Mouse (Mus musculus): ENCODE data around the gene Wars. TPM values are rescaled to one million over a fixed set of nuclear protein-coding genes. Genes with fewer than 3 reads are reported as not detected.
A peak's percentile ranks its signal among the peaks of the same experiment; 100 is the strongest.
"Not testable (repeated sequence)": the region's sequence is repeated elsewhere in the genome, so short reads cannot be mapped to it uniquely, and the experiment has no call there.

The Wars gene
- polyA plus RNA-seq, 1 experiment from 2014 or later, result 103 TPM

DNA sequence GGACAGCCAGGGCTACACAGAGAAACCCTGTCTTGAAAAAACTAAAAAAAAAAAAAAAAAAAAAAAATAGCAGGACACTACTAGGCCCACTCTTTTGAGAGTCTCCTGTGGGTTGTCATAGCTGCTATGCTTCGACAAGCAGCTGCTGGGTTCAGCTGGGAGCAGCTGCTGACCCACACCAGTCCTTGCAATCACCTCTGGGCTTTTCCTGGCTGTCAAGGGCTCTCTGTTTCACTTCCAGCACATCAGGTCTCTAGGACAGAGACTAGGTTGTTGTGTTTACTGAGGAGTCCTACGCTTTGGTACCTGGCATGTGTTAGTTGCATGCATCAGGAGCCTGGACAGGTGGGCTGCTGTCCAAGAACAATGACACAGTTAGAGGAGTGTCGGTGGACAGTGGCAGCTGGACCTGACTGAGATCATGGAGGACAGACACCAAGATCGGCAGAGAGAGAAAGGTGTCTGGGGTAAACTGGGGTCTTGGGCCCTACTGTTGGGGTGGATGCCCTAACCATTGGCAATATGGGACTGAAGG is 44.4 kb downstream of the Wars start:
- WGBS, result 84% methylated on average over 4 of the region's 4 CpGs
- H3K4me3 ChIP-seq, result no peak overlapping the region
- H3K4me2 ChIP-seq, result no peak overlapping the region
- no peaks in the 10 kb centered on the region for H3K27me3 ChIP-seq (replicated peaks)
- peaks cover 6% of the 10 kb centered on the region; the same call in 1 of the 2 replicates for H3K36me3 ChIP-seq (replicated peaks)
- H3K27ac ChIP-seq, result no peak overlapping the region
- H3K9me3 ChIP-seq, result no peaks in the 10 kb centered on the region
- no peak for ATAC-seq (replicated peaks)
- peaks cover 8% of the 10 kb centered on the region; the same call in 1 of the 2 replicates for H3K4me1 ChIP-seq
- no peak overlapping the region for H3K9ac ChIP-seq

DNA sequence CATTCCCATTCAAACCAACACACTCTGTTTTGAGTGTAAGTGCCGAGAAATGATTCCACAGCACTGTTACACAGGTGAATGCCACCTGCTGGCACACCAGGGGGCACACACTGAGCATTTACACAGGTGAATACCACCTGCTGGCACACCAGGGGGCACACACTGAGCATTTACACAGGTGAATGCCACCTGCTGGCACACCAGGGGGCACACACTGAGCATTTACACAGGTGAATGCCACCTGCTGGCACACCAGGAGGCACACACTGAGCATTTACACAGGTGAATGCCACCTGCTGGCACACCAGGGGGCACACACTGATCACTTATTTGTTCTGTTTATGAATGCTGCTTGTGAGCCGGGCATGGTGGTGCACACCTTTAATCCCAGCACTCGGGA is 45.9 kb downstream of the Wars start:
- not testable (repeated sequence) for H3K9ac ChIP-seq; H3K4me2 ChIP-seq; H3K36me3 ChIP-seq (replicated peaks); H3K27ac ChIP-seq; ATAC-seq (replicated peaks); H3K27me3 ChIP-seq (replicated peaks); H3K9me3 ChIP-seq; H3K4me3 ChIP-seq; H3K4me1 ChIP-seq
- 92% methylated on average over 3 of the region's 3 CpGs for WGBS

DNA sequence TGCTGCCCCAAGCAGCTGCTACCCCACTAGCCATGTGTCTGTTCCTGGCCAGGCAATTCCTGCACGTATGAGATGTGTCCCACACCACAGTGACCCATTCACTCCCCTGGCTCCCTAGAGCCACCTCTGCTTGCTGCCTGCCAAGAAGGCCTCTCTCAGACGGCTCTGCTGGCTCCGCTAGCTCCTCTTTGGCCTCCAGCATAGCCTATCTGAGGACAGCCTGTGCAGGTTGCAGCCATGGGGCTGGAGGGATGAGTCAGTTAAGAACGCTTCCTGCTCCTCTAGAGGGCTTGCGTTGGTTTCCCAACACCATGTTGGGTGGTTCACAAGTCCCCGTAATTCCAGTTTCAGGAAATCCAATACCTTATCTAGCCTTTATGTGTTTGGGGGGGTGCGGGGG is 51.3 kb downstream of the Wars start:
- Histone ChIP-seq H3K9me3 (no peaks in the 10 kb centered on the region), H3K4me3 (no peak overlapping the region), H3K27me3 (replicated peaks) (no peaks in the 10 kb centered on the region), H3K27ac (no peak overlapping the region), H3K9ac (no peak overlapping the region), H3K4me2 (no peak overlapping the region), H3K36me3 (replicated peaks) (peaks cover 6% of the 10 kb centered on the region; the same call in 1 of the 2 replicates), H3K4me1 (peaks cover 11% of the 10 kb centered on the region)
- no peak for ATAC-seq (replicated peaks)
- 89% methylated on average over 7 of the region's 7 CpGs for WGBS

DNA sequence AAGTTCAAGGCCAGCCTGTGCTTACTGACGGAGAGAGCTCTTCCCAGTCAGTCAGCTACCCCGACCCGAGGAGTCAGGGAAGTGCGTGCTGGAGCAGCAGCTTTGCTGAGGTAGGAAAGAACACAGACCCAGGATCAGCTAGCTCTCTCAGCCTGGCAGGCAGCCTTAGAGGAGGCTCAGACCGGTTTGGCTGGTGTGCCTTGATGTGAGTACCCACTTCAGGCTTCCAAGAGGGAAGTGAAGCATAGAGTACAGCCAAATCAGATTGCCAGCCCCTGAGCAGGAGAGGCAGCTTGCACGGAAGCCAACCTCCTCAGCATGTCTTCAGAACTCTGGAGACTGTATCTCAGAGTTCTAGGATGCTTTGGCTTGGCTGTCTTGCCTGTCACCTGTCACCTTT is 52.8 kb downstream of the Wars start:
- 90% methylated on average over 6 of the region's 6 CpGs for WGBS
- ATAC-seq (replicated peaks), result no peak
- no peaks in the 10 kb centered on the region for H3K9me3 ChIP-seq

DNA sequence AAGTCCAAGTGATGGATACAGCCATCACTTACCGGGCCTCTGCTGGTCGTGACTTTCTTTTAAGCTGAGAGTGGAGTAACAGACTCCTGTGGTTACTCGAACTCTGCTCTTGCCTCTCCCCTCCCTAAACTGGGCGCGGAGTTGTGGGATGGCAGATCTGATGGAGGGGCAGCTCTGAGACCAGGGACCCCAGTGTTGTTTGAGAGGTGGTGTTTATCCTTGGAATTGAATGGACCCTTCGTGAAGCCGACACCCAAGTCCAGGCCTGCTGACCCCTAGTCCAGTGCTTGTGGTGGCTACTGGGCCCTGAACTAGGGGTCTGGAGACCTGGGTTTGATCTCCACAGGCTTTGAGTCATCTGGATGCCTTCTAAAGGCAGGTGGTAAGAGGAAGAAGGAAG is 57.3 kb downstream of the Wars start:
- 62% methylated on average over 7 of the region's 7 CpGs for WGBS
- H3K27ac ChIP-seq, result no peak overlapping the region

More for the DNA sequence above, 52.8 kb downstream of the Wars start:
- peaks cover 26% of the 10 kb centered on the region for H3K4me1 ChIP-seq
- H3K4me2 ChIP-seq, result no peak overlapping the region
- H3K4me3 ChIP-seq, result no peak overlapping the region
- H3K36me3 ChIP-seq (replicated peaks), result peaks cover 6% of the 10 kb centered on the region; the same call in 1 of the 2 replicates
- H3K27me3 ChIP-seq (replicated peaks), result no peaks in the 10 kb centered on the region
- H3K27ac ChIP-seq, result no peak overlapping the region
- no peak overlapping the region for H3K9ac ChIP-seq

DNA sequence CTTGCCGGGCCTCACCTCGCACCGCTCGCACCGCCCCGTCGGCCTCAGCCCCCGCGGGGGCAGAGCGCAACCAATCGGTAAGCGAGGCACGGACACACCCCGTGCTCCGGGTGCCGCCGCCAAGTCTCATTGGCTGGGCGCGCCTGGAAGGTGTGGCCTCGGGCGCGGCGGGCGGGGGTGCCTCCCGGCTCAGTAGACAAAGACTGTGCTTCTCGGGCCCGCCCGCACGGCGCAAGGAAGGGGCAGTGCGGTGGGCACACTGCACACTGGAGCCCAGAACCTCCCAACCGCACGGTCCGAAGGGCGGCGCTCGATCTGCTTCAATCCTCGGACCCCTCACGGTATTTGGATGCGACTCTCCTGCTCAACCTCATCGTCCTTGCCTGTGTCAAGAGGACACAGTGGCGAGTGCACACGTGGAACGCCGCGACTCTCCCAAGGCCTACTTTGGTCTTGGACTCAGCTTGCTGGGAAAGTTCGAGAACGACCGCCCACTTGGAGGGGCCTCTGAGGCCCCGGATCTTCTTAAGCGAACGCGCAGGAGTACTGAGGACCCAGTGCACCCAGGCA is 58.0 kb downstream of the Wars start, which contains the start of the genes Slc25a29 and Slc25a47:
Gene Slc25a29 (minus strand): TSS at position 44 of the 570 bp plus-strand sequence.
Gene Slc25a47 (plus strand): TSS at position 207 of the 570 bp plus-strand sequence.
- peak within 1 kb of the TSS; percentile 70 for H3K4me3 ChIP-seq
- no peaks in the 10 kb centered on the region for H3K27me3 ChIP-seq (replicated peaks)
- peak within 1 kb of the TSS; percentile 79 for H3K4me2 ChIP-seq
- peak within 1 kb of the TSS; percentile 68 for H3K9ac ChIP-seq
- no peaks in the 10 kb centered on the region for H3K9me3 ChIP-seq
- peak; percentile 99 for ATAC-seq (replicated peaks)
- H3K36me3 ChIP-seq (replicated peaks), result no peaks in the 10 kb centered on the region
- under 1% methylated on average over 48 of the region's 53 CpGs for WGBS
- H3K4me1 ChIP-seq, result peaks cover 52% of the 10 kb centered on the region
- H3K27ac ChIP-seq, result peak within 1 kb of the TSS; percentile 77

More for the DNA sequence above, 57.3 kb downstream of the Wars start:
- H3K4me1 ChIP-seq, result peaks cover 52% of the 10 kb centered on the region
- peak overlapping the region; percentile 70 for H3K4me3 ChIP-seq
- H3K4me2 ChIP-seq, result peak overlapping the region; percentile 79
- peak overlapping the region; percentile 68 for H3K9ac ChIP-seq
- no peaks in the 10 kb centered on the region for H3K27me3 ChIP-seq (replicated peaks)
- no peaks in the 10 kb centered on the region for H3K36me3 ChIP-seq (replicated peaks)
- no peaks in the 10 kb centered on the region for H3K9me3 ChIP-seq
- ATAC-seq (replicated peaks), result no peak

DNA sequence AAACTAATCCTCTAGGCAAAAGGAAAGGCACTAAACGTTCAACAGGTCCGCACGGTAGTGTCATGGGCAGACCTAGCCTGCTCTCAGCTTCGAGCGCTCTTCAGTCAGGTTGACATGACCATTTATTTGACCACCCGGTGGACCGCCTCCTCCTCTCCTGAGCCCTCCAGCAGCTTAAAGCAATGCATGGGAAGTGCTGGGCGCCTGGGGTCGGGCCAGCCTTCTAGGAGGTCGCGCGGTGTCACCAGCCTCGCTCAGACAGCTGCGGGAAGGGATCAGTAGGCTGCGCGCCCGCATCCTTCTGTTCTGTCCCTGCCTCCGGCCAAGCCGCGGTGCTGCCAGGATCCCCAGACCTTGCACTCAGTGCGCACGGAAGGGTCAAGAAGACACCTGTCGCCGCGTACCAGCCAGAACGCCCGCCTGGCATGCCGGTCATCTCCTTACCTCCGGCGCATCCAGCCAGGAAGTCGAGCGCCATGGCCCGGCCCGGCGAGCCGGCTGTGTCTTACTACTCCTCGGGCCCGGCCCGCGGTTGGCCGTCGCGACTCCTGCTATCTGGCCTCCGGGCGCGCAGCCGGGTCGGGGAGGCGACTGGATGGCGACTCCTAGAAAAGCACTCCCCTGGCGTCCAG is 58.6 kb downstream of the Wars start:
- Histone ChIP-seq H3K27me3 (replicated peaks) (no peaks in the 10 kb centered on the region), H3K4me1 (peaks cover 52% of the 10 kb centered on the region)
- ATAC-seq (replicated peaks), result peak; percentile 65

DNA sequence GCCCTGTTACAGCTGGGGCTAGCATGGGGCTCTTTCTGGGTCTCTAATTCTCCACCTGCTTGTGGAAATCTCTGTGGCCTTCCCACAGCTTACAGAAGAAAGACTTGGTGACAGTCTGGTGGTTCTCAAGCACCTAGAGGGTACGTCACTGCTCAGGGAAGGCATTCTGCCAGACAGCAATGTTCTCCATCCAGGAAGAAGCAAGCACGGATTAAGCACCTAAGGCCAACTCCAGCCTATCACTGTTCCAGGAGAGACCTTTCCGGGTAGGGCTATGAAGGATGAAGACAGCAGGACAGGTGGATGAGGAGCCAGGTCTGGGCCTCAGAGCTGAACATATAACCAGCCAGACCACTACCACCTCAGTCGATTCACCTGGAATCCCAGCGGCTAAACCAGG is 59.2 kb downstream of the Wars start:
- Histone ChIP-seq H3K27ac (no peak overlapping the region), H3K27me3 (replicated peaks) (no peaks in the 10 kb centered on the region), H3K4me1 (peaks cover 52% of the 10 kb centered on the region), H3K36me3 (replicated peaks) (no peaks in the 10 kb centered on the region), H3K9me3 (no peaks in the 10 kb centered on the region), H3K4me3 (peak overlapping the region; percentile 70), H3K9ac (no peak overlapping the region), H3K4me2 (peak overlapping the region; percentile 79)
- WGBS, result 36% methylated on average over 5 of the region's 5 CpGs
- ATAC-seq (replicated peaks), result no peak

More for the DNA sequence above, 58.6 kb downstream of the Wars start:
- H3K4me2 ChIP-seq, result peak overlapping the region; percentile 79
- peak overlapping the region; percentile 62 for H3K9ac ChIP-seq
- 1% methylated on average over 51 of the region's 51 CpGs for WGBS
- peak overlapping the region; percentile 70 for H3K4me3 ChIP-seq
- no peaks in the 10 kb centered on the region for H3K9me3 ChIP-seq
- H3K27ac ChIP-seq, result peak overlapping the region; percentile 35
- H3K36me3 ChIP-seq (replicated peaks), result no peaks in the 10 kb centered on the region

DNA sequence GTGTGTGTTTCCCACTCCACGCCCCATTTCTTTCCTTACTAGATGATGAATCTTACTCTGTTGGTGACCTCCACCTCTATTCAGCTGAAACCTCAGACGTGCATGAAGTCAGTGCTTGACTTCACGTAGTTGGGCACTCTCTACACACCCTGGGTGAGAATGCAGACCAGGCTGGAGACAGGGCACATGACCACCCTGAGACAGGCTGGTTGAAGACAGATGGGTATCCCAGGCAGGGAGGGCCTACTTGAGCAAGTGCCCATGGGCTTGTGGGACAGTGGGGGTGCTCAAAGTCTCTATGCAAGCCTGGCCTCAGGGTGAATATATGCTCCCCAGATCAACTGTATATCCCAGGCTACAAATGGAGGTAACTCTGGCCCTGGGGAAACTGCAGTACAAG is 59.6 kb downstream of the Wars start:
- ATAC-seq (replicated peaks), result no peak
- H3K9ac ChIP-seq, result no peak overlapping the region
- WGBS, result 90% methylated on average over 3 of the region's 3 CpGs

DNA sequence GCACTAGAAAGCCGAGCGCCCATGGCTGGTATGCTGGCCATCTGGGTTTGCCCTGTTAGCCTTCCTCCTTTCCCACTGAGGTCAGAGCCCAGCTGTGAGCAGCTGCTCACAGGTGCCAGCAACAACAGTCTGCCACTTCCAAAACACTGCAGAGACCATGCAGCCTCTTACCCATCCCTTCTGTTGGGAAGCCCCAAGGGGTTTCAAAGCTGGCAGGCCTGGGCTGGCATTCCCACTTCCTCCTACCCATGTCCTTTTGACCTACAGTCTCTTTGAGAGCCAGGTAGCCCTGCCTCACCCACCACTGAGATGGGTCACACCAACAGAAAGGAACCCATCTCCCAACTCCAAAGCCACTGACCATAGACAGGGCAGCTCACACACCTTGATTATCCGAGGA is 60.6 kb downstream of the Wars start:
- no peaks in the 10 kb centered on the region for H3K9me3 ChIP-seq
- H3K27me3 ChIP-seq (replicated peaks), result no peaks in the 10 kb centered on the region
- H3K4me2 ChIP-seq, result no peak overlapping the region
- peaks cover 48% of the 10 kb centered on the region for H3K4me1 ChIP-seq
- no peaks in the 10 kb centered on the region for H3K36me3 ChIP-seq (replicated peaks)
- no peak for ATAC-seq (replicated peaks)
- H3K27ac ChIP-seq, result no peak overlapping the region
- no peak overlapping the region for H3K9ac ChIP-seq
- no peak overlapping the region for H3K4me3 ChIP-seq
- 94% methylated on average over 3 of the region's 3 CpGs for WGBS

More for the DNA sequence above, 59.6 kb downstream of the Wars start:
- Histone ChIP-seq H3K9me3 (no peaks in the 10 kb centered on the region), H3K4me3 (peak overlapping the region; percentile 70; the same call in 1 of the 2 replicates), H3K27ac (no peak overlapping the region), H3K36me3 (replicated peaks) (no peaks in the 10 kb centered on the region), H3K4me2 (peak overlapping the region; percentile 79), H3K27me3 (replicated peaks) (no peaks in the 10 kb centered on the region), H3K4me1 (peaks cover 52% of the 10 kb centered on the region)

DNA sequence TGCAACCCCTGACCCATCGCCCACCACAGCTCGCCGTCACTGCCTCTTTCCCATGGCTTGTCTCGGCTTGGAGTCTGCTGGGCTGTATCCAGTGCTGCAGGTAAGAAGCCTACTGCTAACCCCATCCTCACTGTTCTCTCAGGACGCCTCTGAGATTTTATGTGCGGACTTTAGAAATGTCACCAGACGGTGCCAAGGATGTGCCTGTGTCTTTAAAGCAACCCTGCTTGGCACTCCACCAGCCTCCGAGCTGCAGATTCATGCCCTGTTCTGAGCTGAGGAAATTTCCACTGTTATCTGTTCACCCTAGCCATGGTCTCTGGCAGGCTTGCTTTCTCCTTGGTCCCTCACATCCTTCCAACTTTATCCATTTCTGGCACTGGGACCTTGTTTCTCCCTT is 61.1 kb downstream of the Wars start:
- ATAC-seq (replicated peaks), result no peak
- Histone ChIP-seq H3K36me3 (replicated peaks) (no peaks in the 10 kb centered on the region), H3K4me2 (no peak overlapping the region), H3K27me3 (replicated peaks) (no peaks in the 10 kb centered on the region), H3K27ac (no peak overlapping the region), H3K9me3 (no peaks in the 10 kb centered on the region), H3K4me3 (no peak overlapping the region), H3K9ac (no peak overlapping the region), H3K4me1 (peaks cover 42% of the 10 kb centered on the region)
- 82% methylated on average over 8 of the region's 8 CpGs for WGBS

DNA sequence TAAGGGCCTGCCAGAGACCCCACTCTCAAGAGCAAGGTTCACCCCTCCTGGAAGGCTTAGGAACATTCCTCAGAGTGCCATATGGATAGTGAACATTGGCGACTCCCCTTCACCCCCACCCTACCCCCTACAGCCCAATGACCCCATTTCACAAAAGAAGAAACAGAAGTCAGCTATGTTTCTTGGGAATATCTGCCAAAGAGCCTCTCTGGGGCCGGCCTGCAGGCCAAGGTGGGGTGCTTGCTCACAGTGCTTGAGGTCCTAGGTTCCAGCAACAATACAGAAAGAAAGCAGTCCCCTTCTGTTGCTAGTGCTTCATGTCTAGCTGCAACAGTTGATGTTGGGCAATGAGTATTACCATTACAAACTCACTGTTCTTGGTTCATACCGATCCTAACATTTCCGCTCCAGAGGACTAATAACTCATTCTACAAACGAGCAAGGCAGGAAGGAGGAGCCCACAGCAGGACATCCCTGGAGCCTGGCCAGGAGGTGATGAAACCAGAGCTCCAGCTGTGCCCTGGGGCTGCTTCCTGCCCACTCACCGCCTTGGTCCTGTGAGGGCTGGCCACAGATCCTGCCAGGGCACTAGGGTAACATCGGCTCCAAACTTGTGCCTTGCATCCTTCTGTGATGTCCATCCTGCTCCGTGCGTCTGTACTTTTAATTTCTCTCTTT is 61.9 kb downstream of the Wars start:
- no peaks in the 10 kb centered on the region for H3K9me3 ChIP-seq
- no peak overlapping the region for H3K9ac ChIP-seq
- H3K4me1 ChIP-seq, result peaks cover 35% of the 10 kb centered on the region
- no peaks in the 10 kb centered on the region for H3K36me3 ChIP-seq (replicated peaks)
- ATAC-seq (replicated peaks), result no peak
- H3K27me3 ChIP-seq (replicated peaks), result no peaks in the 10 kb centered on the region
- H3K27ac ChIP-seq, result no peak overlapping the region
- H3K4me2 ChIP-seq, result no peak overlapping the region
- H3K4me3 ChIP-seq, result no peak overlapping the region
- 65% methylated on average over 9 of the region's 9 CpGs for WGBS

Data from midbrain, embryonic 15.5 days (tissue).